Mouse (Mus musculus): ENCODE results near the gene Pdzrn4. TPM values are rescaled to one million over a fixed set of nuclear protein-coding genes. Genes with fewer than 3 reads are reported as not detected.

Gene Pdzrn4
- not detected in 4 replicates for total RNA-seq (2023; ENCODE audit: inconsistent age)

DNA sequence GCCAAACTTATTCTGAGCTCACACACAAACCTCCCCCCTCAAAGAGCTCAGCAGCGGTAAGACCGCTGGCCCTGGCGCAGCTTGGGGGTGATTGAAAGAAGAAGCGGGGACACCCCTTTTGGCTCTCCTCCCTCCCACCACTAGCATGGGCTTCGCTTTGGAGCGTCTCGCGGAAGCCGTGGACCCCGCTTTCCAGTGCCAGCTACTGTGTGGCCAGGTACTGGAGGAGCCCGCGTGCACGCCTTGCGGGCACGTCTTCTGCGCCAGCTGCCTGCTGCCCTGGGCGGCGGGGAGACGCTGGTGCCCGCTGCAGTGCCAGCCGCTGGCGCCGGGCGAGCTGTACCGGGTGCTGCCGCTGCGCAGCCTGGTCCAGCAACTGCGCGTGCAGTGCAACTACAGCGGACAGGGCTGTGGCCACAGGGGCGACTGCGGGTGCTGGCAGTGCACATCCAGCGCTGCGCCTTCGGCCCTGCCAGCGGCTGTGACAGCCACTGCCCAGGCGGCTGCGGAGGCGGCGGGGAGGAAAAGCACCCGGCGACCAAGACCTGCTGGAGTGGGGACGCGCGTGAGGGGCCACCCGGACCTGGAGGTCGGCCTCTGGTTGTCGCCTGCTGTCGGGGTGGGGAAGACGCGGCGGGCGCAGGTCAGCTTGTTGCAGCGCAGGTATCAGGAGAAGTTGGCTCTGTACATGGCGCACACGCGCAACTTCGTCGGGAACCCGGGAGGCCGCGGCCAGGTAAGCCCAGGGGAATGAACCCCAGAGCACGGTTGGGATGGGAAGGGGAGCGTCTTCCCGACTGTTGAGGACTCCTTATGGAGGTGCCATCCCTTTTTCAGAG lies at the start of gene Pdzrn4:
TSS of gene Pdzrn4 (plus strand) at position 112 of the 839 bp plus-strand sequence.

